25 mouse cellular contexts compared by ENCODE assay signal in the genomic region with DNA sequence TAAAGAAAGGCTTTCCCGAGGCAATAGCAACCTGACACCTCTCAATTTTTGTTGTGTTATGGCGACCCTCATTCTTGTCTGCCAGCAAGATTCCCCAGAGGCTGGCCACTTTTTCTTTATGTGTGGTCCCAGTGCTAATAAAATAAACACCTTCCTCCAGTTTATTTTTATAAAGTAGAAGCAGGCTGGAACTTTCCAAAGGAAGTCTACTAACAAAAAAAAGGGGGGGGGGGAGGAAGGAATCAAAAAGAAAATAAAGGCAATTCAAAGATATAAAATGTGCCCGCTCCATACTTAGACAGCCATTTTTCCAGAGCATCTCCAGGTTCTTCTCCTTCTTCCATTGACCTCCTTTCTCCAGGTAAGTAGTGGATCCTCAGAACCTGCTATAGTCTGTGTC. TPM values are rescaled to one million over a fixed set of nuclear protein-coding genes. Genes with fewer than 3 reads are reported as not detected.
A peak's percentile ranks its signal among the peaks of the same experiment; 100 is the strongest.
DNase-seq lines count a peak whose midpoint lies in the region; ATAC-seq lines count a peak whose summit lies in the region.
"Had no signal": no experiment of that assay in that cellular context is flagged by ENCODE, and none has a peak within 500 bp of the region (broad histone marks: within the 10 kb centered on the region; RNA-seq: fewer than 3 reads in every experiment).

A gene (plus strand): TSS at position 301 of the 400 bp plus-strand sequence.

- no peaks in the 10 kb centered on the region for H3K9me3 ChIP-seq in embryonic facial prominence, embryonic 11.5 days (replicated peaks; ENCODE audit: control insufficient read depth, low read length)
- no peaks in the 10 kb centered on the region for H3K9me3 ChIP-seq in embryonic facial prominence, embryonic 10.5 days
- H3K9me3 ChIP-seq: embryonic facial prominence, embryonic 12.5 days; forebrain, embryonic 13.5 days; forebrain, embryonic 15.5 days; G1E had no signal

- no peak within 1 kb of the TSS for H3K27ac ChIP-seq in embryonic facial prominence, embryonic 11.5 days (replicated peaks; ENCODE audit: low read depth, low read length)
- H3K27ac ChIP-seq in embryonic facial prominence, embryonic 10.5 days (replicated peaks) = no peak within 1 kb of the TSS
- H3K27ac ChIP-seq: embryonic facial prominence, embryonic 12.5 days; forebrain, embryonic 13.5 days; forebrain, embryonic 15.5 days had no signal

- ATAC-seq in embryonic facial prominence, embryonic 11.5 days (replicated peaks; ENCODE audit: insufficient number of reproducible peaks, low FRiP score, low TSS enrichment, low read depth) = no peak
- ATAC-seq: CD4-positive, CD25-positive, alpha-beta regulatory T cell, adult 4 months; forebrain, embryonic 13.5 days; forebrain, embryonic 15.5 days; forebrain, postnatal 0 days; Patski had no signal

- DNase-seq in embryonic facial prominence, embryonic 11.5 days (ENCODE audit: low spot score) = peak; percentile 38
- no peak for DNase-seq in embryonic facial prominence, embryonic 10.5 days (ENCODE audit: low spot score)
- peak; percentile 16 for DNase-seq in embryo, embryonic 11 days
- DNase-seq in forelimb bud, embryonic 11.5 days (ENCODE audit: low read depth, low spot score) = peak; percentile 30
- DNase-seq in mesoderm, embryonic 11.5 days (ENCODE audit: low read depth, low spot score) = peak; percentile 20
- no peak for DNase-seq in adrenal gland, adult 18-20 months (ENCODE audit: low spot score in 2 of 2)
- DNase-seq in left cerebral cortex, adult 9 months (ENCODE audit: low spot score in 2 of 2) = no peak
- no peak for DNase-seq in testis, postnatal 14 days (ENCODE audit: low spot score)
- DNase-seq: adrenal gland, adult 8-10 months; adrenal gland, postnatal 14 days; adrenal gland, postnatal 36 days; B cell, adult 2 months; cerebellum, adult 11-12 months; cerebellum, adult 2 months; cerebellum, adult 9-10 months; cerebellum, postnatal 10 days; cerebellum, postnatal 25 days; forebrain, postnatal 0 days had no signal

- no peaks in the 10 kb centered on the region for H3K4me1 ChIP-seq in embryonic facial prominence, embryonic 11.5 days (ENCODE audit: control insufficient read depth, insufficient read depth, low read length)
- H3K4me1 ChIP-seq in embryonic facial prominence, embryonic 10.5 days = no peaks in the 10 kb centered on the region
- H3K4me1 ChIP-seq: embryonic facial prominence, embryonic 12.5 days; forebrain, embryonic 13.5 days; forebrain, embryonic 15.5 days had no signal

- no peak within 1 kb of the TSS for H3K4me2 ChIP-seq in embryonic facial prominence, embryonic 11.5 days (ENCODE audit: low read depth, low read length)
- H3K4me2 ChIP-seq: embryonic facial prominence, embryonic 12.5 days; forebrain, embryonic 13.5 days; forebrain, embryonic 15.5 days had no signal

- H3K36me3 ChIP-seq in embryonic facial prominence, embryonic 11.5 days (replicated peaks; ENCODE audit: control insufficient read depth, insufficient read depth, low read depth, low read length) = no peaks in the 10 kb centered on the region
- no peaks in the 10 kb centered on the region for H3K36me3 ChIP-seq in embryonic facial prominence, embryonic 10.5 days (replicated peaks)
- H3K36me3 ChIP-seq: embryonic facial prominence, embryonic 12.5 days; forebrain, embryonic 15.5 days; G1E had no signal

- H3K27me3 ChIP-seq in embryonic facial prominence, embryonic 11.5 days (ENCODE audit: control insufficient read depth, insufficient read depth, low read length) = no peaks in the 10 kb centered on the region
- peaks cover 10% of the 10 kb centered on the region; the same call in 1 of the 2 replicates for H3K27me3 ChIP-seq in embryonic facial prominence, embryonic 10.5 days (replicated peaks; ENCODE audit: low read depth, poor library complexity, severe bottlenecking)
- H3K27me3 ChIP-seq: CH12.LX; embryonic facial prominence, embryonic 12.5 days; forebrain, embryonic 13.5 days; forebrain, embryonic 15.5 days had no signal

- WGBS in embryonic facial prominence, embryonic 11.5 days = 38% methylated on average over 3 of the region's 3 CpGs
- WGBS in embryonic facial prominence, embryonic 10.5 days = 43% methylated on average over 3 of the region's 3 CpGs

- H3K9ac ChIP-seq in embryonic facial prominence, embryonic 11.5 days (replicated peaks; ENCODE audit: low read length) = no peak within 1 kb of the TSS
- H3K9ac ChIP-seq: embryonic facial prominence, embryonic 12.5 days; forebrain, embryonic 13.5 days; forebrain, embryonic 15.5 days; forebrain, postnatal 0 days had no signal

- H3K4me3 ChIP-seq in embryonic facial prominence, embryonic 11.5 days (ENCODE audit: low read depth, low read length) = no peak within 1 kb of the TSS
- H3K4me3 ChIP-seq in embryonic facial prominence, embryonic 10.5 days = no peak within 1 kb of the TSS
- H3K4me3 ChIP-seq: embryonic facial prominence, embryonic 12.5 days; forebrain, embryonic 13.5 days; forebrain, embryonic 15.5 days had no signal

RNA-seq across cellular contexts. Expression of the gene that starts here (rescaled TPM):
- polyA plus RNA-seq in embryonic facial prominence, embryonic 11.5 days (2014; fragmentation: Nextera tagmentation; extraction: Ambion mirVana) = 3.8 and 5.1 TPM in 2 replicates
- polyA plus RNA-seq in embryonic facial prominence, embryonic 10.5 days (2016; fragmentation: Nextera tagmentation; extraction: Ambion mirVana) = 4.3 and 4.5 TPM in 2 replicates
- total RNA-seq in adrenal gland, adult 18-20 months (2021) = not detected
- total RNA-seq: adrenal gland, adult 8-10 months; adrenal gland, postnatal 14 days; adrenal gland, postnatal 36 days; forebrain, postnatal 0 days; G1E had no signal
- polyA plus RNA-seq: forebrain, embryonic 13.5 days; G1E; Patski had no signal

Comparison
In these comparisons a context has a peak if more than half of its experiments do, and no peak if none do; other contexts are left out.
1. DNase-seq: peak in embryonic facial prominence, embryonic 11.5 days (single experiment), embryo, embryonic 11 days (single experiment), forelimb bud, embryonic 11.5 days (single experiment) and mesoderm, embryonic 11.5 days (single experiment); none in embryonic facial prominence, embryonic 10.5 days (single experiment), adrenal gland, adult 18-20 months (0 of 2), left cerebral cortex, adult 9 months (0 of 2) and testis, postnatal 14 days (single experiment).